Comparison of ENCODE assay signal across 8 mouse cellular contexts in genomic region chr3:41565955-41566354, GRCm38 (mm10). TPM values are rescaled to one million over a fixed set of nuclear protein-coding genes. Genes with fewer than 3 reads are reported as not detected.
A peak's percentile ranks its signal among the peaks of the same experiment; 100 is the strongest.
DNase-seq lines count a peak whose midpoint lies in the region; ATAC-seq and TF ChIP-seq lines count a peak whose summit lies in the region.

No protein-coding gene starts in this region.

- H3K27ac ChIP-seq in bone marrow, adult 2 months (ENCODE audit: control insufficient read depth, insufficient read depth, low read depth, low read length, poor library complexity): peak overlapping the region; percentile 99
- H3K27ac ChIP-seq in embryonic facial prominence, embryonic 15.5 days (replicated peaks): peak overlapping the region; percentile 88
- H3K27ac ChIP-seq in limb, embryonic 14.5 days (replicated peaks; ENCODE audit: low read depth, low read length): peak overlapping the region; percentile 83
- H3K27ac ChIP-seq in midbrain, embryonic 15.5 days: peak overlapping the region; percentile 95
- no peak overlapping the region for H3K27ac ChIP-seq in spleen, adult 2 months (ENCODE audit: insufficient read depth, low read length)

- H3K9ac ChIP-seq in embryonic facial prominence, embryonic 15.5 days: peak overlapping the region; percentile 47
- peak overlapping the region; percentile 78 for H3K9ac ChIP-seq in limb, embryonic 14.5 days (ENCODE audit: low read depth, low read length, severe bottlenecking)
- H3K9ac ChIP-seq in midbrain, embryonic 15.5 days: peak overlapping the region; percentile 92

- 0 out of 2 replicates have a peak, but pooled peaks have one; percentile 36 for TF ChIP-seq POLR2A in bone marrow, adult 2 months (IDR thresholded peaks at IDR 0.05; ENCODE audit: borderline replicate concordance, control insufficient read depth, low read depth, low read length)
- TF ChIP-seq POLR2A in limb, embryonic 14.5 days (IDR thresholded peaks at IDR 0.05; ENCODE audit: borderline replicate concordance, extremely low read depth, insufficient read depth, insufficient read length): 0 out of 2 replicates have a peak, but pooled peaks have one; percentile 26
- TF ChIP-seq POLR2A in spleen, adult 2 months (IDR thresholded peaks at IDR 0.05; ENCODE audit: low read depth, low read length): no peak

- peak overlapping the region; percentile 98 for H3K4me3 ChIP-seq in bone marrow, adult 2 months (replicated peaks; ENCODE audit: control insufficient read depth, low read depth, low read length)
- peak overlapping the region; percentile 66 for H3K4me3 ChIP-seq in embryonic facial prominence, embryonic 15.5 days (replicated peaks)
- peak overlapping the region; percentile 72 for H3K4me3 ChIP-seq in limb, embryonic 14.5 days (replicated peaks; ENCODE audit: low read length)
- peak overlapping the region; percentile 75 for H3K4me3 ChIP-seq in midbrain, embryonic 15.5 days
- H3K4me3 ChIP-seq in spleen, adult 2 months (ENCODE audit: extremely low read depth, insufficient read depth, insufficient read length): peak overlapping the region; percentile 90

- H3K9me3 ChIP-seq in embryonic facial prominence, embryonic 15.5 days (replicated peaks): no peaks in the 10 kb centered on the region
- H3K9me3 ChIP-seq in limb, embryonic 14.5 days (ENCODE audit: control insufficient read depth, low read length): no peaks in the 10 kb centered on the region
- no peaks in the 10 kb centered on the region for H3K9me3 ChIP-seq in midbrain, embryonic 15.5 days

- peak; percentile 87 for DNase-seq in 3T3-L1 (ENCODE audit: low read depth, low spot score)
- DNase-seq in heart, adult 9 months (ENCODE audit: low spot score in 2 of 2): peak; percentile 79 to 83
- DNase-seq in kidney, adult 9 months: peak; percentile 82
- peak; percentile 81 for DNase-seq in limb, embryonic 14.5 days (ENCODE audit: low spot score)
- peak in 1 of 2 experiments; percentile 77 for DNase-seq in spleen, adult 2 months (ENCODE audit: low read depth in 1 of 2, low spot score in 2 of 2)

- peaks cover 2% of the 10 kb centered on the region for H3K4me1 ChIP-seq in bone marrow, adult 2 months (ENCODE audit: control insufficient read depth, insufficient read depth, low read length)
- peaks cover 18% of the 10 kb centered on the region for H3K4me1 ChIP-seq in embryonic facial prominence, embryonic 15.5 days
- peaks cover 4% of the 10 kb centered on the region; the same call in 1 of the 2 replicates for H3K4me1 ChIP-seq in limb, embryonic 14.5 days (ENCODE audit: control insufficient read depth, insufficient read depth, low read length)
- peaks cover 19% of the 10 kb centered on the region for H3K4me1 ChIP-seq in midbrain, embryonic 15.5 days
- peaks cover 2% of the 10 kb centered on the region for H3K4me1 ChIP-seq in spleen, adult 2 months (ENCODE audit: control insufficient read depth, insufficient read depth, insufficient read length)

- H3K27me3 ChIP-seq in embryonic facial prominence, embryonic 15.5 days: no peaks in the 10 kb centered on the region
- H3K27me3 ChIP-seq in limb, embryonic 14.5 days (ENCODE audit: control insufficient read depth, insufficient read depth, low read length): no peaks in the 10 kb centered on the region
- H3K27me3 ChIP-seq in midbrain, embryonic 15.5 days (replicated peaks): no peaks in the 10 kb centered on the region
- H3K27me3 ChIP-seq in spleen, adult 2 months (ENCODE audit: control insufficient read depth, insufficient read depth, low read length): peaks cover 2% of the 10 kb centered on the region; the same call in 1 of the 2 replicates

- WGBS in bone marrow, adult 2 months: 1% methylated on average over 26 of the region's 26 CpGs
- under 1% methylated on average over 26 of the region's 26 CpGs for WGBS in embryonic facial prominence, embryonic 15.5 days
- 0% methylated on average over 24 of the region's 26 CpGs for WGBS in limb, embryonic 14.5 days
- under 1% methylated on average over 26 of the region's 26 CpGs for WGBS in midbrain, embryonic 15.5 days
- WGBS in spleen, adult 2 months: under 1% methylated on average over 26 of the region's 26 CpGs

- no peaks in the 10 kb centered on the region for H3K36me3 ChIP-seq in embryonic facial prominence, embryonic 15.5 days
- no peaks in the 10 kb centered on the region for H3K36me3 ChIP-seq in limb, embryonic 14.5 days (ENCODE audit: control insufficient read depth, insufficient read depth, low read length)
- no peaks in the 10 kb centered on the region for H3K36me3 ChIP-seq in midbrain, embryonic 15.5 days (replicated peaks)
- H3K36me3 ChIP-seq in spleen, adult 2 months (ENCODE audit: control insufficient read depth, insufficient read depth, low read length): no peaks in the 10 kb centered on the region

- peak overlapping the region; percentile 94 for H3K4me2 ChIP-seq in embryonic facial prominence, embryonic 15.5 days (replicated peaks)
- peak overlapping the region; percentile 96 for H3K4me2 ChIP-seq in limb, embryonic 14.5 days (replicated peaks; ENCODE audit: low read depth, low read length, severe bottlenecking)
- H3K4me2 ChIP-seq in midbrain, embryonic 15.5 days: peak overlapping the region; percentile 79

- TF ChIP-seq CTCF in bone marrow, adult 2 months (IDR thresholded peaks at IDR 0.05; ENCODE audit: control insufficient read depth, insufficient read depth, low read length): peak; percentile 38; the same call in 1 of the 2 replicates
- TF ChIP-seq CTCF in spleen, adult 2 months (IDR thresholded peaks at IDR 0.05; ENCODE audit: extremely low read depth, insufficient read depth, insufficient read length, insufficient replicate concordance): peak; percentile 24; the same call in 1 of the 2 replicates

- ATAC-seq in embryonic facial prominence, embryonic 15.5 days (ENCODE audit: insufficient number of reproducible peaks, low FRiP score, low TSS enrichment, low read depth): peak; percentile 17; the same call in 1 of the 2 replicates
- peak; percentile 45 for ATAC-seq in limb, embryonic 14.5 days (ENCODE audit: low FRiP score, low read depth)
- ATAC-seq in midbrain, embryonic 15.5 days (replicated peaks): peak; percentile 79

RNA-seq across cellular contexts. Expression of gene Jade1, which starts 10.4 kb away (rescaled TPM):
- 4.7 and 13.1 TPM in 2 replicates for polyA plus RNA-seq in bone marrow, adult 2 months (2011; ENCODE audit: insufficient read depth, insufficient read length, low replicate concordance, missing spikeins)
- 13.5 and 15.7 TPM in 2 replicates for polyA plus RNA-seq in embryonic facial prominence, embryonic 15.5 days (2015; fragmentation: Nextera tagmentation; extraction: Ambion mirVana)
- polyA plus RNA-seq in limb, embryonic 14.5 days (2012; rRNA removed): 8.8 and 9.1 TPM in 2 replicates
- polyA plus RNA-seq in limb, embryonic 14.5 days (2014; fragmentation: Nextera tagmentation; extraction: Ambion mirVana): 12.8 and 13.7 TPM in 2 replicates
- 13.8 and 14.0 TPM in 2 replicates for polyA plus RNA-seq in midbrain, embryonic 15.5 days (2015; fragmentation: Nextera tagmentation; extraction: Ambion mirVana)
- 11.3 and 16.3 TPM in 2 replicates for polyA plus RNA-seq in spleen, adult 2 months (2012; rRNA removed)

Comparison
In these comparisons a context has a peak if more than half of its experiments do, and no peak if none do; other contexts are left out.
1. ATAC-seq: peak in every context shown above with its lines; median percentile 79 in midbrain, embryonic 15.5 days; 45 in limb, embryonic 14.5 days; 17 in embryonic facial prominence, embryonic 15.5 days.